Mouse (Mus musculus) layer of hippocampus, adult 8-10 months (tissue): Measurements from ENCODE around the gene Oxct2b. TPM values are rescaled to one million over a fixed set of nuclear protein-coding genes. Genes with fewer than 3 reads are reported as not detected.

Source experiments
- total RNA-seq, 4 experiments: library from RNA; stranded (reverse); gene quantifications; 2 replicates each; pipeline ENCODE4 v1.2.4; 2022

Gene Oxct2b
- total RNA-seq, 4 experiments from 2014 or later: 0.19 to 0.26 TPM; not detected in 2

Other genes starting within 250 kb of the Oxct2b start
- 100 to 1,000 TPM; 280 to 333 (median 312) TPM for gene Cap1, start 230.2 kb upstream of the Oxct2b start, total RNA-seq
- gene Mfsd2a, start 155.1 kb upstream of the Oxct2b start, total RNA-seq: 10 to 100 TPM; 26.7 to 32.6 (median 30.9) TPM
- 10 to 100 TPM; 25.0 to 29.0 (median 27.5) TPM for gene Mycl, start 120.6 kb upstream of the Oxct2b start, total RNA-seq
- 10 to 100 TPM; 24.4 to 27.4 (median 26.6) TPM for gene Trit1, start 99.7 kb upstream of the Oxct2b start, total RNA-seq
- gene Bmp8b, start 11.1 kb upstream of the Oxct2b start, total RNA-seq: under 1 TPM in 3 of 4 experiments, not detected in 1; 0.18 to 0.40 (median 0.27) TPM
- 10 to 100 TPM; 20.0 to 23.1 (median 20.4) TPM for gene Ppie, start 23.7 kb downstream of the Oxct2b start, total RNA-seq
- gene Hpcal4, start 67.0 kb downstream of the Oxct2b start, total RNA-seq: 100 to 1,000 TPM; 374 to 501 (median 436) TPM
- 10 to 100 TPM; 14.5 to 16.8 (median 15.6) TPM for gene Nt5c1a, start 85.2 kb downstream of the Oxct2b start, total RNA-seq
- 1 to 10 TPM; 2.9 to 5.2 (median 3.5) TPM for gene Heyl, start 117.3 kb downstream of the Oxct2b start, total RNA-seq
- gene Pabpc4, start 146.1 kb downstream of the Oxct2b start, total RNA-seq: 10 to 100 TPM; 40.2 to 45.7 (median 44.2) TPM
- gene Oxct2a, start 207.4 kb downstream of the Oxct2b start, total RNA-seq: under 1 TPM in 1 of 4 experiments, not detected in 3; 0.26 TPM
- gene Bmp8a, start 227.0 kb downstream of the Oxct2b start, total RNA-seq: under 1 TPM in 2 of 4 experiments, not detected in 2; 0.18 to 0.27 TPM